Mouse (Mus musculus): ENCODE data around the gene Cd59b. TPM values are rescaled to one million over a fixed set of nuclear protein-coding genes. Genes with fewer than 3 reads are reported as not detected.

The Cd59b gene
- polyA plus RNA-seq, 1 experiment from 2014 or later: 3.5 TPM

Other genes with a start within 250 kb of the Cd59b start
- gene Lmo2, start 111.9 kb upstream of the Cd59b start, polyA plus RNA-seq (2015; fragmentation: Nextera tagmentation; extraction: Ambion mirVana): 36.0 and 37.9 TPM in 2 replicates
- gene Fbxo3, start 42.1 kb upstream of the Cd59b start, polyA plus RNA-seq (2015; fragmentation: Nextera tagmentation; extraction: Ambion mirVana): 66.9 and 67.0 TPM in 2 replicates
- 2.7 and 3.0 TPM in 2 replicates for gene 4931422A03Rik, start 41.5 kb upstream of the Cd59b start, polyA plus RNA-seq (2015; fragmentation: Nextera tagmentation; extraction: Ambion mirVana)
- gene Gm10912, start 4.0 kb upstream of the Cd59b start, polyA plus RNA-seq (2015; fragmentation: Nextera tagmentation; extraction: Ambion mirVana): not detected in 2 replicates
- not detected in 2 replicates for gene Gm10799, start 1.3 kb upstream of the Cd59b start, polyA plus RNA-seq (2015; fragmentation: Nextera tagmentation; extraction: Ambion mirVana)
- gene Cd59a, start 26.0 kb downstream of the Cd59b start, polyA plus RNA-seq (2015; fragmentation: Nextera tagmentation; extraction: Ambion mirVana): 15.6 and 15.9 TPM in 2 replicates
- not detected in 2 replicates for gene A930018P22Rik, start 52.9 kb downstream of the Cd59b start, polyA plus RNA-seq (2015; fragmentation: Nextera tagmentation; extraction: Ambion mirVana)